Mouse (Mus musculus) cortical plate, adult 2 months (tissue): ENCODE measurements at regions not wholly inside any gene's neighbourhood (a gene's known extent, or its start where the extent isn't known, plus 50 kb on each side); places are given as distances from the start of the nearest gene placed in this dataset.

Source experiments
- H3K27ac ChIP-seq: fragments of 200-500 bp; 2 replicates; pipeline ENCODE4 v1.5.1; 2012; ENCODE audit warnings: low read length, control low read depth, inconsistent platforms; ENCODE audit not compliant: insufficient read depth
- H3K4me1 ChIP-seq: fragments of 200-500 bp; 2 replicates; pipeline ENCODE4 v1.6.1; 2011; ENCODE audit warnings: low read length; ENCODE audit not compliant: control insufficient read depth, insufficient read depth
- H3K4me3 ChIP-seq: fragments of 200-500 bp; 2 replicates; pipeline ENCODE4 v1.5.1; 2011; ENCODE audit warnings: mild to moderate bottlenecking, low read length, control low read depth; ENCODE audit not compliant: insufficient read depth
- CTCF ChIP-seq: fragments of 200-500 bp; IDR thresholded peaks from 2 replicates; pipeline ENCODE4 v1.5.1; 2011; ENCODE audit warnings: mild to moderate bottlenecking, control low read depth, low read length; ENCODE audit not compliant: insufficient read depth; ENCODE audit errors: extremely low read depth
- POLR2A ChIP-seq: fragments of 200-500 bp; IDR thresholded peaks from 2 replicates; pipeline ENCODE4 v1.6.1; 2011; ENCODE audit warnings: mild to moderate bottlenecking, low read length, control low read depth; ENCODE audit not compliant: insufficient read depth; ENCODE audit errors: extremely low read depth

DNA sequence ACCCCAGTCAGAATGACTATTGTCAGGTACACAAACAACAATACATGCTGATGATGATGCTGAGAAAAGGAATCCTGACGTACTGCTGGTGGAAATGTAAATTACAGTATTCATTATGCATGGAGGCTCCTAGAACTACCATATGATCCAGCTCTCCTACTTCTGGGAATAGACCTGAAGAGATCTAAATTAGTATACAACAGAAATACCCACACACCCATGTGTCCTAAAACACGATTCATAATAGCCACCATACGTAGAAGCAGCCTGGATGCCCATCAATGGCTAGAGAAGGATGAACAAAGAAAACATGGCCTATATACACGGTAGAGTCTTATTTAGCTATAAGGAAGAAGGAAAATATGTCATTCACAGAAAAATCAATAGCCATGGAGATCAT lies 82.3 kb upstream of the Ttc14 start:
- no peak overlapping the region for H3K27ac ChIP-seq

DNA sequence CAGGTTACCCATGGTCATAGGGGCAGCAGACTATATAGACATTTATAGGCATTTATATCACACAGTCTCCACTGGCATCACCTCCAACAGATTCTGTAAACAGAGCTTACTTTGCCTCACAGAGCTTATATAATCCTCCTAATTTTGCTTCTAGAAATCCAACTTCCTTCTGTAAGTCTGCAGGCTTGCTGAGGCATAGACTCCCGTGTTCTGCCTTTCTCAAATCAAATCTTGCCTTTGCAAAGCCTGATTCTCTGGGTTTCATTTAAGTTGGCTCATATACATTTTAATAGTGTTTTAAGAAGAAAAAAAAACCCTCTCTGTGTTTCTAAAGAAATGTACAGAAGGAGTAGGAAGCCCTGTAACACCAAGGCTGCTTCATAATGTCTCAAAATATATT lies 71.7 kb upstream of the Ttc14 start:
- Histone ChIP-seq H3K4me1 (no peaks in the 10 kb centered on the region; the same call in 1 of the 2 replicates), H3K4me3 (no peak overlapping the region), H3K27ac (peak overlapping the region; percentile 71; the same call in 1 of the 2 replicates)
- TF ChIP-seq CTCF (no peak), POLR2A (no peak)

More for the DNA sequence above, 82.3 kb upstream of the Ttc14 start:
- H3K4me1 ChIP-seq = no peaks in the 10 kb centered on the region
- TF ChIP-seq CTCF = no peak
- no peak for TF ChIP-seq POLR2A
- H3K4me3 ChIP-seq = no peak overlapping the region

DNA sequence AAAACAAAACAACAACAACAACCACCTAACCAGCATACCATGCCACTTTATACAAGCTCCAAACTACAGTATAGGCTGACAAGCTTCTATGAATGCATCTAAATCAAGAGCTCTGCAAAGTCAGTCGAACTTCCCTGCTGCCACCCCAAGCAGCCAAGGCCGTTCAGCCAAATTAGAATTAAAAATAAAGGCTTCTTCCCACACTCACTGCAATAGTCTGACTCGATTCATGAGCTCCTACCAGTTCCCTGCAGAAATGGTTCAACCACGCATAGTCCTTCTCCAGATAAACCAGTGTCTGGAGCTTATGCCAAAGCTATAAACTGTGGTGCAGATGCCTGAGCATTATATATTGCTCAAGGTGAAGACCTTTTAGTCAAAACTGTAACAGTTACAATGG lies 69.3 kb upstream of the Ttc14 start:
- no peak for TF ChIP-seq POLR2A
- TF ChIP-seq CTCF = no peak
- Histone ChIP-seq H3K4me3 (no peak overlapping the region), H3K27ac (peak overlapping the region; percentile 28; the same call in 1 of the 2 replicates), H3K4me1 (no peaks in the 10 kb centered on the region; the same call in 1 of the 2 replicates)

DNA sequence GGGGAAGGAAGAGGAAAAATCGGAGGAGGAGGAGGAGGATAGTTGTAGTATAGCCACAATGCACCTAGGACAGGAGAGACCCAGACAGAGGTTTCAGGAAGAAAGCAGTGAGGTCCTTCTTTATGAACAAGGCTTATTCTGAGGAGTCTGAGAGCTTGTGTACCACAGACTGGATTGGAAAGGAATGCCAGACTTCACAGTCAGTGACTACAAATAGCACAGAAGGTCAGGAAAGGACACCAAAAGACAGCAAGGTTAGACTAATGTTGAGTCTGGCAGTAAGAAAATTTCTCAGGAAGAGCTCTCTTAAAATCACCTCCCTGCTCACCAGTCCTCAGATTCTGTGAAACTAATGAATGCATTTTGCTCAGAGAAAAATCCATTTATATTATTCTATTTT lies 62.1 kb upstream of the Ttc14 start:
- TF ChIP-seq POLR2A (no peak), CTCF (no peak)
- H3K4me3 ChIP-seq = no peak overlapping the region
- H3K27ac ChIP-seq = no peak overlapping the region
- no peaks in the 10 kb centered on the region for H3K4me1 ChIP-seq

DNA sequence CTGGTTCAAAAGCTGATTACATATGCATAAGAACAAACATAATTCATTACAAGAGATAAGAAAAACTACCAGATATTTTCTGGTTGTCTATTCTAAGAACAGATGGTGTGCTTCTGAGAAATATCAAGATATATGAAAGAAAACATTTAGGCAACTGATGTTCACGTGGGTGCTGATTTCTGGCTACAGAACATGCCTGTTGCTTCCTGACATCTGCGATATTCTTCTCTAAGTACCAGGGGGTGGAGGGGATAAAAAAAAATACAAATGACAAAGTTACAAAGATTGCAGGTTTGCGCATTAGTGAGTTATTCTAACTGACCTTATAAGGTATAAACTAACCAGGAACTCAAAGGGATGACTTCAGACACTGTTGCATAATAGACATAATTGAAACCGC lies 57.5 kb upstream of the Ttc14 start:
- Histone ChIP-seq H3K4me3 (no peak overlapping the region), H3K27ac (no peak overlapping the region), H3K4me1 (no peaks in the 10 kb centered on the region)
- TF ChIP-seq POLR2A = no peak
- TF ChIP-seq CTCF = no peak
